Mouse (Mus musculus): ENCODE measurements around the gene Gpr132.

The Gpr132 gene

DNA sequence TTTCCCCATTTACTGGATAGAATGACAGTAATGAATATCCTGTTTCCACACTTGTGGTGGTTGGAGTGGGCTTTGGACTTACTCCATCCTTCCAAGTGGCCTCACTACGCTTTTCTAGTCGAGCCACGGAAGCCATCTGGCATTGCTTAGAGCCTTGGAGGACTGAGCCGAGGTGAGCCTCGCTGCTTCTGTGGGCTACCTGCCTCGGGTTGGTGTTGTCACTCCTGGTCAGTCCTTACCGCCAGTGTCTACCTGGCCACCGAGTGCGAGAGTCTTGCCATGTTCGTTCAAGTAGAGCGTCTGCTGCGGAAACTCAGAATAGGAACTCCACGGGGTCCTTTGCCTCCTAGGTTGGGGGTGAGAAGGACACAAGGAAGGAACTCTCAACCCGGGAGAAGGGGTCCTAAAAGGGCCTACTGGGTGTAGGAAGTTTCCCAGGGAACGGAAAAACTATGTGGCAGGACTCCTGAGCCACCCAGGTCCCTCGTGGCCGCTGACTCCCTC lies 9.1 kb upstream of the Gpr132 start:
- DNase-seq (ENCODE audit: extremely low spot score): no peak

DNA sequence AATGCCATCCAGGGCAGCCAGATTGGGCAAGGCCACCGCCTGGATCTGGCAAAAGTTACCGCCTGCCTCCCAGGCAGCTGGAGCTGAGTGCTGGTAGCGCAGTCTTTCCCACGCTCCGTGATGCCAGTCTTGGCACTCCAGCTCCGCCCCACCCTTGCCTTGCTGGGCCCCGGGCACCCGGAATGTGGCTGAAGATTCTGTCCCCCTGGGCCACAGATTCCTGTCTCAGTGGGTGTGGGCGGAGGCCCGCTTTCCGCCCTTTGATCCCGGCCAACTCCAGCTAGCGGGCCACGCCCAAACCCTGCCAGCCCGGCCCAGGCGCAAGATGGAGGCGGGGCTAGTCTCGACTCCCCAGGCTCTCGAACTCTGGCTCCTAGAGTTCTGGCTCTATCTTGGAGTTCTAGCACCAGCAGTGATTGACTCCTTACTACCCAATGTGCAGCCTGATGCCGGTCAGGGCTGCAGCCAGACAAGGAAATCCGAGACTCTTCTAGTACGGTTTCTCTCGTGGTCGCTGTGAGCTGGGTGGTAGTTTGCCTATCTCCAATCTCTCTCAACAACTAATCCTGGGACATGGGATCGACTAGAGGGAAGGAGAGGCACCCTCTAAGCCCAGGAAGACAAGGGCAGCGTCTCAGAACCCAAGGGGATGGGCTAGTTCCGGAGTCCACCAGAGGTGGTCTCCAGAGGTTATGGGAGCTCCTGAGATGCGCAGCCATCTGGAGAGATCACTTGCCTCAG lies 8.5 kb upstream of the Gpr132 start:
- DNase-seq (ENCODE audit: extremely low spot score): peak; percentile 45

DNA sequence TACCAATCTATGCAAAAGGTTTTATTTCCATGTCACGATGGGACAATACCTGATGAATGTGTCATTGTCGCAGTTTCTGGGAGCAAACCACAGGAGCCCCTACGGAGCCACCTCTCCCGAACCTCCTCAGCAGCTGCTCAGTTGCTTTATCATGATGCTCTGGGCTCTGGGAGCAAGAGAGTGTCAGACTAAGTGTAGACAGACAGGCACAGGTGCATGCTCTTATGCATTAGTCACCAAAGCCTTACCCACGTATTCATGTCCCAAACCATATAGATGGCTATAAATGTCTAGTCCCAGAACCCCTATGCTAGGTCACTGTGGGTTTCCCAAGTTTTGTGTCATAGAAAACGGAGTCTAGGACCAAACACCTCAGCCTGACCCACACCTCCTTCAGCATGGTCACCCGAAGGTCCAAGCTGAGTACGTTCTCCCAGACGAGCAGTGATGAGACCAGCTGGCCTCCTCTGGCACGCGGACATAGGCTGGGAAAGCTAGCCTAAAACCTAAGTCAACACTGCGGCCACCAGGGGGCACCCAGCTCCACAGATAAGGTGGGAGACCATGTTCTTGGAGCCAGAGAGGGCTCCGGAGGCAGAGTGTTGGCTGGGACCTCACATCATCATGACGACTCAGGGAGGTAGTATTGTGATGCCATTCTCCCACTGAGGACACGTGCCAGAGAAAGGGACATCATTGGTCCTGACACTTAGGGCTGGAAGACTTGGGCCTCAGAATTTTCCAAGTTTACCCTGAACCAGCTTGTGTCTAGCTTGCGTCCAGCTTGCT lies 7.4 kb upstream of the Gpr132 start:
- peak; percentile 82 for DNase-seq (ENCODE audit: extremely low spot score)

DNA sequence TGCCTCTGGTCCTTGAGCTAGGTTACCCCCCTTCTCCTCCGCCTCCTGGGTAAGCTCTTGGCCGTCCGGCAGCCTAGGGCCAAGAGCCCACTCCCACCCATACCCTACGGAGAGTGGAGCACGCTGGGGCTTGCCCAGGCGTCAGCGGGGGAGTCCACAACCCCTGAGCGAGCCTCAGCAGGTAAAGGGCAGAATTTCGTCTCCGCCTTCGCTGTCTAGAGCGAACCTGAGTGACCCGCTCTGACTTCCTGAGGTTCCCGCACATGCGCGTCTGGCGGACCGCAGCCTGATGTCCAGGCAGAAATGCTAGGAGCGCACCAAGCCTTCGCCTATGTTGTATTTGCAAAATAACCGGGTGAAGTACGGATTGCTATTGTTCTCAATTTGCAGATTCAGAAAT lies 6.2 kb upstream of the Gpr132 start:
- no peak for DNase-seq (ENCODE audit: extremely low spot score)

DNA sequence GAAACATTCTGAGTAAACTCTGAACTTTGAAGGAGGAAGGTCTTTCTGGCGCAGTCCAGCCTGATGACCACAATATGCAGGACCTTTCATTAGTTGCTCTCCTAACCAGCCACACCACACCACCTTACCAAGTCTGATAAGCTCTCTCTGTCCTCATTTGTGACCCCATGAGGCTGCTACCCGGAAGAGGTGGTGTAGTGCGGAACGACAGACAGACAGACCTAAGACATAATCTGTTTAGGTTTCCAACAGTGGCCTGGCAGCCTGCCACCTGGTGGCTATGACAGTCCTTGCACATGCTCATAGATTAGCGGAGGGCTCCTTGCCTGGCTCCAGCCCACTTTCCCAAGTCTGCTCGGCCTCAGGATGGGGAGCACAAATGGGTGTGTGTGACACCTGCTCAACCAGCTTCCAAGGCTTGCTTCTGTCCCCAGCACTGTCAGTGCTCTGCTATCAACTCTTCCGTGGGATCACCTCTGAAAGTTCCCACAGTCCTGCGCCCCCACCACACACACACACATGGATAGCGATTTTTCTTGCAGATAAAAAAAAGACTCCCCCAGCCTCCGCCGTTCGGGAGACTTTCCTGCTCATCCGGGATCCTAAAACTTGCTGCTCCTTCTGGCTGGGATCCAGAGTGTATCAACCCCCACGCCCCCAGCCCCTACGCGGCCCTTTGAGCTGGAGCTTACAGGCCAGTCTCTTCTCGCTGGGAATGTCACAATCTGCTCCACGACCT lies 5.6 kb upstream of the Gpr132 start:
- peak; percentile 66 for DNase-seq (ENCODE audit: extremely low spot score)

DNA sequence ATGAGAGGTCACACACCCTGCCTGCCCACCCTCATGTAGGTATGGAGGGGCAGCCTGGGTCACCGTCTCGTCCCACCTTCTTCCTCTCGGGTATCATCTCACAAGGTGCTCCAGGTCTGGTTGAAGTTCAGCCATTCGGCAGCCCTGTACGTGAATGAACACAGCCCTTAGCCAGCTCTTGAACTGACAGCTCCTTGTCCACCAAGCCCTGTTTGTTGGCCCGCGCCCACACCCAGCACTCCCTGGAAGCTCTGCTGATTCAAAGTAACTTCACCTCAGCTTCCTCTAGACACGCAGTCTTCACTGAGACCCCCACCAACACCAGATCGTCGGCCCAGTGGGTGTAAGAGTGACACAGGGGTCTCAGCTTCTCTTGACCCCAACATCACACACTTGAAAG lies 5.0 kb upstream of the Gpr132 start:
- DNase-seq (ENCODE audit: extremely low spot score): no peak

DNA sequence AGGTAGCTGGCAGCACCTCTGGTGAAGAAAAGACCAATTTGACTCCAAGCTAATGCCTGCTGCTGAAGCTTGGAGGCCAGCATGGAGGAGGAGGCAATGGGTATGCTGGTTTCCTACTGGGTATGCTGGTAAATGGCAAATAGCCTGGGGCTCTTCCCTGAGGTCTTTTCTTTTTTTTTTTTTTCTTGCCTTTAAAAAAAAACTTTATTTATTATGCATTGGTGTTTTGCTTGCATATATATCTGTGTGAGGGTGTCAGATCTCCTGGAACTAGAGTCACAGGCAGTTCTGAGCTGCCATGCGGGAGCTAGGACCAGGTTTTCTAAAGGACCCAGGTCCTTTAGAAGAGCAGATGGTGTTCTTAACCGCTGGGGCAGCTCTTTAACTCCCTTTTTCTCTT lies 3.2 kb upstream of the Gpr132 start:
- no peak for DNase-seq (ENCODE audit: extremely low spot score)

DNA sequence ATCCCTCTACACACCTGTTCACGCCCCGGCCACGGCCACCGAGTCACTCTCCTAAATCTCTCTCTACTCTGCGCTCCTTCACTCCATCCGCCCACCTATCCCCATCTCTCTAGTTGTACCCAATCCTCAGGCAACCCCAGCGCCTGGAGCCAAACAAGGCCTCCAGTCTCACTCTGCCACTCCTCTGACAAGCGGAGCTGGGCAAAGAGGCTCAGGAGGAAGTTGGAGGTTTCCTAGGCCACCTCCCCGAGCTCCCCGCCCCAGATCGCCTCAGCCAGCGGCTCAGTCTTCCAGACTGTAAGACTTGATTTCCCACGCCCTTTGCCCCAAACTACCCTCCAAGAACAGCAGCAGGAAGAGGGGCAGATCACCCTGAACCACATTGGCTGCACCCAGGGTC lies 2.7 kb upstream of the Gpr132 start:
- no peak for DNase-seq (ENCODE audit: extremely low spot score)

DNA sequence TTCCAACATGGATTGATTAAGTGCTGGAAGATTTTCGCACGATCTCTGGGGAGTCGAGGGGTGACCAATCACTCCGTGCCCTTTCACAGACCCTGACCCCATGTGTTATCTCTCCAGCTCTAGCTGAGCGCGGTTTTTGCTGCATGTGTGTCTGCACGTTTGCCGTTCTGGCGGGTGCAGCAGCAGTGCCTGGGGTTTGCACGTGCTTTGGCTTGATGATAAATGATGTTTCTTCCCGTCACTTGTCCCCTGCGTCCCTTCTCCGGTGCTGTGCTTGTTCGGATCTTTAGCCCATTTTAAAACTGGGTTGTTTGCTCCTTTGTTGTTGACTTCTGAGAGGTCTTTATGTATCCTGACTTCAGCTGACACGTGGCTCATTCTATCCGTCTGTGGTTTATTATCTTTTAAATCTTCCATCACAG lies 1.8 kb upstream of the Gpr132 start:
- peak; percentile 53 for DNase-seq (ENCODE audit: extremely low spot score)

DNA sequence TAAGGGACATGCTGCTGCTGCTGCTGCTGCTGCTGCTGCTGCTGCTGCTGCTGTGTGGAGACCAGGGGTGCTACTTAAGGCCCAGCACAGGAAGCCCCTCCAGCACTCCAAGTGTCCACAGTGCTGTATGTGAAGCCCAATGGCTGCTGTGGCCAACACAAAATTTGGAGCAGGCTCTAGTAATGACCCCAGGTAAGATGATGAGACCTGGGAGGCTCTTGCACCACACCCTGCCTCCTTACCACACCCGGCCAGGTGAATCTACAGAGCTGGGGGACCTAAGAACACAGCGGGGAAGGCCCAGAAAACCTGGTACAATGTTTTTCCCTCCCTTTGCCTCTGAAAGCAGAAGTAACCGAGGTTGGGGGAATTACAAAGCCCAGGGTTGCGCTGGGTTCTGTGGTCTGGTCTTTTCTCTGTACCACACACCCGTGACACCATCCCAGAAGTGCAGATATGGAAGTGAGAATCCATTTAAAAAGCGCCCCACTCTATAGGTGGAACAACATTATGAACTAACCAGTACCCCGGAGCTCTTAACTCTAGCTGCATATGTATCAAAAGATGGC lies 838 bp downstream of the Gpr132 start:
- DNase-seq (ENCODE audit: extremely low spot score): no peak

DNA sequence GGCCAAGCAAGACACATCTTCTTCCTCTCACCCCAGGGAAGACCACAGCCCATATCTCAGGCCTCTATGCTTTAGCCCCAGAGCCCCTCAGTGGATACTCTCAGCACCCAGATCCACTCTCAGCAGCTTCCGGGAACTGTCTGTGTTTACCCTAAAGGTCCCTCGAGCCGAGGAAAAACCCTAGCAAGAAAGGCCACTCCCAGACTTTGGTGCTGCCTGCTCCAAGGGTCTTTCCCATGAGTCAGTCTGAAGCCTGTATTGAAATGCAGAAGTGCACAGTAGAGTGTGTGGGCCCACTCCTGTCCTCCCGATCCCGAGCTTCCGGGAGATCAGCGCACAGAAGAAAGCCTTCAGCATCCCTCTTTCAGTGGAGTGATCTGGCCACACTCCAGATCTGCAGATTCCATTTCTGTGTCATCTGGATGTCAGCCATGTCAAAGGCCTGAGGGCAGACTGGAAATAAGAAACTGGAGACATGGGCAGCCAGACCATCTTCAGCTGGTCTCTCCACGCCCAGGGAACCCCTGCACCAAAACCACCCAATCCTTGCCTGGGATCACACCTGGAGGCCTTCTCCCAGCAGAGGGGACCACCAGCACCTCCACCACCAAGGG lies 1.5 kb downstream of the Gpr132 start:
- no peak for DNase-seq (ENCODE audit: extremely low spot score)

DNA sequence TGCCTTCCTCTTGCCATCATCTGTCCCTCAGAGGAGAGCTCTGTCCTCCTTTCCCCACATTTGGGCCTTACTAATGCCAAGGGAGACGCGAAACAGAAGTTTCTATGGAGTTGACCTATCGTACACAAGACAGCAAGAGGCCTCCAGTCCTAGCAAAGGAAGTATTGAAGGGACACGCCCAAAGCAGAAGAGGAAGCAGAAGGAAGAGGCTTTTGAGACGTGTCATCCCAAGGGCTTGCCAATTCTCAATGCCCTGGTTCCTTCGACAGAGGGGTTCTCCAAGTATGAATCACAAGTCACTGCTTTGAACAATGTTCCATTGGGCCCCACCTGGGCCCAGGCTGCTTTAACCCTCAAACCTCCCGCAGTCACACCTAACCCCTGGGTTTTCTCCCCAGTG lies 3.2 kb downstream of the Gpr132 start:
- DNase-seq (ENCODE audit: extremely low spot score): no peak

DNA sequence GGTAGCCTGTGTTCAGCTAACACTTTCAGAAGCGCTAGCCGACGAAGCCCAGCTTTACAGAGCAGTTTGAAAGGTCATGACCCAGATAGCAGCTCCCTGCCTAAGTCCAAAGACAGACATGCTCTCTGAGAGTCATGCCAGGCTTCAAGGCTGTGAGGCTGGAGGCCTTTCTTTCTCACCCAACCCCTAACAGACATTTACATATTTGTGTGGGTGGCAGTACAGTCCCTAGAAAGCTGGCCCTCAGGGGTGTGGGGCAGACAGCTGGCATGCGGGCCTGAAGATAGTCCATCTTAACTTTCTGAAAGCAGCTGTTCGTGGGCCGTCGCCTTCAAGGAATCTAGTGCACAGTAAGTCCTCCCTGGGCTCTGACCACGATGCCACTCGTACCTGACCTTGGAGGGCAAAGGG lies 6.1 kb downstream of the Gpr132 start:
- no peak for DNase-seq (ENCODE audit: extremely low spot score)

DNA sequence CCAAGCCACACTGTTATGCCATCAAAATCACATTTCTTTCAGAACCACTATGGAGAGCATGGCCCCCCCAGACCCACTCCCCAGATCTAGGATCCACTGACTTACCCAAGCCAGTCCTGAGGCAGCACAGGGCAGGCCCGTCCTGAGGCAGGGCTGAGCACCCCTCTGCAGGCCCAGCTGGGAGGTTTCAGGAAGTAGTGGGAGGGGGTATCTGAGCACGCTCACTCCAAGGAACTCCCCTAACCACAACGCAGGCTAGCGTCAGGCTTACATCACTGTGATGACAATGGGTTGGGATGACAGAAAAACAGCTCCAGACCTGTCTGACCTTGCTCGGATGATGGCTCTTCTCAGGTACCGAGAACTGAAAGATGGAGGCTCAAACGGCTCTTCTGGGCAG lies 7.3 kb downstream of the Gpr132 start:
- DNase-seq (ENCODE audit: extremely low spot score): no peak

DNA sequence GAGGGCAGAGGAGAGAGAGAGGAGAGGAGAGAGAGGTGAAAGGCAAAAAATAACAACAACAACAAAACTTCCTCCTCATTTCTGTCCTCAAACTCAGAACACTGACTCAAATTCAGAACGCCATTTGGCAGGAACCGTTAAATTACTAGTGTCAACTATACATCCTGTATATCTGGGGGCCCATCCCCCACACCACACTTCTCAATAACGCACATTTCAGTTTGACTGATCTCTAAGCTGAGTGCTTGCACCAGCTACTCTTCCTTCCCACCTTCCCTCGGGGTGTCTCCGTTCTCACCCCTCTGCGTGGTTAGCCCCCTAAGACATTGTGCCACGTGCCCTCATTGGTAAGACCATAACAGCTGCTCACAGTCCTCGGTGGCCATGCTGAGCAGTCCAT lies 8.1 kb downstream of the Gpr132 start:
- DNase-seq (ENCODE audit: extremely low spot score): no peak

DNA sequence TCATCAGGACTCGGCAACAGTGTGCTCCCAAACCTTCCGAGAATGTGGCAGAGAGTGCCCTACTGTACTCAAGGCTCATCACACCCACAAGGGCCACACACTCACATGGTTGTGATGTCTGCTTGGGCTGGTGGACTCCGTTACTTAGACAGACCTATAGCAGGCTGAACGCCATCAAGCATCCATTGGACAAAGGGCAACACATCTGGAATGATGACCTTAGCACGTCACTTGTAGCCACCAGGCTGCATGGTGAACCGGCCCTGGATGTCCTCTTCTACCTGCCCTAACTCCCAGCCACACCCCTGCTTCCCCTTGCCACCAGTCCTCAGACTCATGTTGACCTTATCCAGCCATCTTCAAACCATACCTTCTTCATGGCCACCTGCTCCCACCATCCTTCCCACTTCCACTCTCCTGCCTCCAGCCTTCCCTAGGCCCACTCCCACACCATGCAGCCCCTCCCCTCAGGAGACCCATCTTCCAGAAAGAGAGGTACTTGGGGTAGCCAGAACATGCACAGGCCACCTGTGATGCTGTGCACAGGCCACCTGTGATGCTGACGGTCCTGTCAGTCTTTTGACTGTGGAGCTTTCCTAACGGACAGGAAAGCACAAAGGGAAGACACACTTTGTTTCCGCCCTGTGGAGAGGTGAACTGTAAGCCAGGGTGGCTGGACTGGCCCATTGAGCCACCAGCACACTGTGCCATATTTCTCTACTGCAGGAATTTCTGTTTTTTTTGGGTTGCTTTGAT lies 9.3 kb downstream of the Gpr132 start:
- DNase-seq (ENCODE audit: extremely low spot score): no peak

DNA sequence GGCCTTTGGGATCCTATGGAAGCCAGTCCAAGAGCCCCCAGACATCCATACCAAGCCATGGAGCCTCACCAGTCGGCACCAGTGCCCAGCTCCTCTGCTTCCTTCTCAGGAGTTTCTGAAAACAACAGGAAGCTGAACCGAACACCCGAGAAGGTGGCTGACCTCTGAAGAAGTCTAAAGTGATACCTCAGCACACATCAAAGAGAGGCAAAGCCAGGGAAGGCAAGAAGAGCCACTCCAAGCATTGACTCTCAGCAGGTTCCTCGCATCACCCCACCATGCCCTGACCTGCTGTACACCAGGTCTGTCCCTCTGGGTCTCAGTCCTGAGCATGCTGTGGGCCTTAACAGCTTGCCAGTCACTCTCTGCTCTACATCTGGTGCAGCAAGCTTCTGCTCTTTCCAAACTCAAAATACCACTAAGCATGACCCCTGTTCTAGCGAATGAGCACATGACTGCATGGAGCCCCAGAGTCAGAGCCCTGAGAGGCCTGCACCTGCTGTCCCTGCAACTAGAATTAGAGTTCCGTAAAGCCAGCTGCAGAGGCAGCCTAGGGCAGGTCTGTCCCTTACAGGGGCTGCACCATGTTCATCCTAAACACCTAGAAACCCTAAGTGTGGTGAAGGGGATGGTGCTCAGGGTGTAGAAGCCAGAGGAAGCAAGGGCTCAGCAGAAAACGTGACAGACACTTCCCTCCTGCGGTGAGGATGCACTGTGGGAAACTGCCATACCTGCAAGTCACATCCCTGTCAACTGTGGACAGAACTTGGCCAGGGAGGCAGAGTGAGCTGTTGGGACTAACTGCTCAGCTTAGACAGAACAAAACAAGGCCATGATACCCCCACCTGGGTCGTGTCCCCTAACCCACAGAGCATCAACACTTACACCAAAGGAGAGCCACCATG lies 10.8 kb downstream of the Gpr132 start:
- no peak for DNase-seq (ENCODE audit: extremely low spot score)

DNA sequence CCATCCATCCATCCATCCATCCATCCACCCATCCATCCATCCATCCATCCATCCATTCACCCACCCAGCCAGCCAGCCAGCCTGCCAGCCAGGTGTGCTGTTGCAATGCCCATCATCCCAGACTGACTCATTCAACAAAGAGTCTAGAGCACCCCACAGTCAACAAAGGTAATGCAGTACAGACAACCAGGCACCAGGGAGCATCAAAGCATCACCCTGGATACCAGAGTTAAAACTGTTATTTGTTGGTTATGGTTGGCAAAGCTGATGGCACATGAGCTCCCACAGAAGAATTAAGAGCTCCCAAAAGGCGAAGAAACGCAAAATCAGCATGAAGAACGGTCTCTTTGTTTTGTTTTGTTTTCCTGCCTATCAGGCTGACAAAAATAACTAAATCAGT lies 11.7 kb downstream of the Gpr132 start:
- DNase-seq (ENCODE audit: extremely low spot score): no peak

DNA sequence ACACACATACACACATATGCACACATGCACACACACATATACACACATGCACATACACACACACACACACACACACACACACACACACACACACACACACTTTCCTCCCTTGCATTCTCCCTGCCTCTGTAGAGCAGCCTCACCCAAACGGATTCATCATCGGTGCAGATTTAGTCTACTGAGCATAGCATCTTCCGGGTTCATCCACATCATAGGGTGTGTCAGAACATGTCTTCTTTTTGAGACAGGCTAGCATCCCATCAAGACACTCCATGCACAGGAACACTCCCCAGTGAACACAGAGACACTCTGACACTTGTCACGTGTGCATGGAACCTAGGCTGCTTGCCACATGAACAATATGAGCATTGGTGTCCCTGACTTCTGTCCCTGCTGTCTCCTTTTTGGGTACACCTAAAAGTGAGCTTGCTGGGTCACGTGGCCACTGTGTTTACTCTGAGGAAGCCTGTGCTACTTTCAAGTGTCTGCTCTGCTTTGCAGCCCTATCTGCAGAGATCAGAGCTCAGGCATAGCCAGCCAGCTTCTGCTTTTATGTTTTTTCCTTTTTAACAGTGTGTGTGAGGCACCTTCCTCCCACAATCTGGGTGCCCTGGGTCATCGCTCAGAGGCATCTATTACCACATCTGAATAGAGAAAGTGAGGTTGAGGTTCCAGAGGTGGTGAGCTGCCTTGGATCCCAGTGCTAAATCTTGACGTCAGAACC lies 13.3 kb downstream of the Gpr132 start:
- DNase-seq (ENCODE audit: extremely low spot score): no peak

All from embryo, embryonic 9.5 days (tissue).